Mouse (Mus musculus) midbrain, embryonic 14.5 days (tissue): ENCODE results near the gene Snap25. TPM values are rescaled to one million over a fixed set of nuclear protein-coding genes. Genes with fewer than 3 reads are reported as not detected.

Experiments
- ATAC-seq: fragments of 200-750 bp; cut with Nextera tagmentation; 2 replicates; pipeline ENCODE4 v1.8.0; 2017; ENCODE audit warnings: moderate number of reproducible peaks, moderate library complexity; ENCODE audit not compliant: low FRiP score, low TSS enrichment
- DNase-seq: peaks from one replicate; pipeline ENCODE4 v3.0.0-alpha.2; 2015
- H3K27ac ChIP-seq: fragments of 300-500 bp; sonication (generic); replicated peaks from 2 replicates; pipeline ENCODE4 v1.5.1; 2014; ENCODE audit warnings: mild to moderate bottlenecking, low read depth, low read length, moderate library complexity
- H3K27me3 ChIP-seq: fragments of 300-500 bp; sonication (generic); 2 replicates; pipeline ENCODE4 v1.6.1; 2014; ENCODE audit warnings: low read length, control low read depth, mixed read lengths; ENCODE audit not compliant: control insufficient read depth, insufficient read depth
- H3K36me3 ChIP-seq: fragments of 300-500 bp; sonication (generic); 2 replicates; pipeline ENCODE4 v1.6.1; 2014; ENCODE audit warnings: low read length, control low read depth; ENCODE audit not compliant: control insufficient read depth, insufficient read depth
- H3K4me1 ChIP-seq: fragments of 300-500 bp; sonication (generic); 2 replicates; pipeline ENCODE4 v1.6.1; 2014; ENCODE audit warnings: mild to moderate bottlenecking, antibody characterized with exemption, low read length, control low read depth; ENCODE audit not compliant: control insufficient read depth, insufficient read depth
- H3K4me2 ChIP-seq: fragments of 300-500 bp; sonication (generic); 2 replicates; pipeline ENCODE4 v1.6.1; 2014; ENCODE audit warnings: mild to moderate bottlenecking, low read length, moderate library complexity
- H3K4me3 ChIP-seq: fragments of 300-500 bp; sonication (generic); replicated peaks from 2 replicates; pipeline ENCODE4 v1.5.1; 2014; ENCODE audit warnings: low read depth, low read length
- H3K9ac ChIP-seq: fragments of 300-500 bp; sonication (generic); replicated peaks from 2 replicates; pipeline ENCODE4 v1.6.1; 2014; ENCODE audit warnings: mild to moderate bottlenecking, low read length, moderate library complexity
- H3K9me3 ChIP-seq: fragments of 300-500 bp; sonication (generic); 2 replicates; pipeline ENCODE4 v1.6.1; 2016; ENCODE audit warnings: low read length, control low read depth, mixed read lengths; ENCODE audit not compliant: control insufficient read depth
- WGBS: fragments of 180-500 bp; shearing (Covaris S2); extraction: QIAGEN DNeasy Blood & Tissue Kit; methylation state at CpG from one replicate; pipeline ENCODE4 v1.1.7; 2014; 5-methylcytosine and 5-hydroxymethylcytosine counted together
- polyA plus RNA-seq: library from polyadenylated mRNA; unstranded; fragments of >200 nt; fragmentation: Nextera tagmentation; extraction: Ambion mirVana; gene quantifications from 2 replicates; pipeline ENCODE4 v1.2.1, GENCODE M21; 2014

Gene Snap25
- polyA plus RNA-seq: 125 and 138 TPM in 2 replicates

DNA sequence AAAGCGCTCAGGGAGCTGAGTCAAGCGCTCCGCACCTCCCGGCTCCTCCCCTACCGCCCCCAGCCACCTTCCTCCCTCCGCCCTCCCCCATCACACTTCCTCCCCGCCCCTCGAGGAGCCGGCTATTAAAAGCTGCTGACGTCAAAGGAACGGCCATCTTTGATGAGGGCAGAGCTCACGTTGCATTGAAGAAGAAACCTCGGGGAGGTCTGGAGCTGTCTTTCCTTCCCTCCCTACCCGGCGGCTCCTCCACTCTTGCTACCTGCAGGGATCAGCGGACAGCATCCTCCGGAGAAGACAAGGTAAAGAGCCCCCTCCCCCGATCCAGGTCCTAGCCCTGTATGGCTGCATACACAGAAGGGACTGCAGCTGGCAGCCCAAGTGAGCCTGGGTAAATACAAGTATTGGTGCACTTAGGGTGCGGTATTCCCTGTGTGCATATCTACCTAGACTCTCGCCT is at the start of gene Snap25:
Snap25 (plus strand) TSS at position 155 of the 460 bp plus-strand sequence.
- Histone ChIP-seq H3K4me2 (peak within 1 kb of the TSS; percentile 69), H3K4me1 (0 out of 2 replicates have a peak, but pooled peaks cover 9% of the 10 kb centered on the region), H3K27ac (peak within 1 kb of the TSS; percentile 83), H3K9me3 (no peaks in the 10 kb centered on the region), H3K9ac (peak within 1 kb of the TSS; percentile 84), H3K36me3 (no peaks in the 10 kb centered on the region), H3K27me3 (no peaks in the 10 kb centered on the region), H3K4me3 (peak within 1 kb of the TSS; percentile 70)
- ATAC-seq: peak; percentile 86
- under 1% methylated on average over 20 of the region's 20 CpGs for WGBS
- peak; percentile 98 for DNase-seq

GRCm38 (mm10) chr2:136666951-136667350 is 46.3 kb upstream of the Snap25 start:
- H3K4me3 ChIP-seq: no peak overlapping the region
- H3K27me3 ChIP-seq: no peaks in the 10 kb centered on the region
- no peak for ATAC-seq
- H3K27ac ChIP-seq: no peak overlapping the region
- no peak overlapping the region for H3K4me2 ChIP-seq
- no peaks in the 10 kb centered on the region for H3K4me1 ChIP-seq
- H3K36me3 ChIP-seq: no peaks in the 10 kb centered on the region
- no peaks in the 10 kb centered on the region for H3K9me3 ChIP-seq
- 92% methylated on average over 1 of the region's 1 CpGs for WGBS
- no peak overlapping the region for H3K9ac ChIP-seq
- no peak for DNase-seq

GRCm38 (mm10) chr2:136669183-136669582 is 44.1 kb upstream of the Snap25 start:
- no peaks in the 10 kb centered on the region for H3K36me3 ChIP-seq
- H3K9me3 ChIP-seq: no peaks in the 10 kb centered on the region
- no peaks in the 10 kb centered on the region for H3K27me3 ChIP-seq
- WGBS: 96% methylated on average over 3 of the region's 3 CpGs
- DNase-seq (no peak), ATAC-seq (no peak)
- no peak overlapping the region for H3K9ac ChIP-seq
- H3K4me2 ChIP-seq: no peak overlapping the region
- H3K4me1 ChIP-seq: no peaks in the 10 kb centered on the region
- no peak overlapping the region for H3K4me3 ChIP-seq
- H3K27ac ChIP-seq: no peak overlapping the region

- Histone ChIP-seq H3K4me2 (no peak overlapping the region), H3K9me3 (no peaks in the 10 kb centered on the region), H3K27me3 (no peaks in the 10 kb centered on the region), H3K4me1 (no peaks in the 10 kb centered on the region), H3K36me3 (no peaks in the 10 kb centered on the region), H3K9ac (no peak overlapping the region), H3K4me3 (no peak overlapping the region), H3K27ac (no peak overlapping the region)
- ATAC-seq (no peak), DNase-seq (no peak)
- WGBS: 91% methylated on average over 3 of the region's 3 CpGs
Observed at GRCm38 (mm10) chr2:136669665-136670064, 43.6 kb upstream of the Snap25 start.

DNA sequence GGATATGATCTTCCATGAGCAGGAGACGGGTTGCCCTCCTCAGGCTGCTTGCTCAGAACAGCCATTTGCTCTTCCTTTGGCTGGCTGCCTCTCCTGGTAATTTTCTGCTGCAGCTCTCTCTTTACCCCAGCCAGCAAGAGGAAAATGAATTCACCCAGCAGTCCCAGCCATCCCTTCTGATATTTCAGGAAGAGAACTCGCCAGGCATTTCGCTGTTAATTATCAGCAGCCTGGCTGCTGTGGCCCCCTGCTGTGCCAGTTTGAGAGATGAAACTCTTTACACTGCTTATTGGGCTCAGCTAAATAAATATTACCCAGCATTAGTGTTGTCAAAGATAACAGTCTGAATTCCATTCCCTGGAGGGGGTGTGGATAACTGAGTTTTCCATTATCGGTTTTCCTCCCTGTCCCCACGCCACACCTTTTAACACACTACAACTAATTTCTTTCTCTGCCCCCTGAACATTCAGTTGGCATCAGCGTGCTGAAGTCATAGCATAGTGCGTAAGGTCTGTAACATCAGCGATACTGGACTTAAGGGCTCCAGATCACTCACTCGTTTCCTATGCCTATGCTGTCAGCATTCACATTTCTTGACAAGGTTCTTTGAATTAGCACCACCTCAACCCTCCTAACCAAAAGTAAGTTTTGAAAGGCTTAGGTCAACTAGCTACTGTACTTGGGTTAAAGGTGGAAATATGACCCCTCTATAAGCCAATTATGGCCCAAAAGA is 42.5 kb upstream of the Snap25 start:
- 44% methylated on average over 9 of the region's 9 CpGs for WGBS
- no peaks in the 10 kb centered on the region for H3K4me1 ChIP-seq
- H3K9ac ChIP-seq: 0 out of 2 replicates have a peak overlapping the region, but pooled peaks have one; percentile 7
- H3K4me2 ChIP-seq: peak overlapping the region; percentile 16; the same call in 1 of the 2 replicates
- peak overlapping the region; percentile 49 for H3K27ac ChIP-seq
- no peaks in the 10 kb centered on the region for H3K36me3 ChIP-seq
- DNase-seq: peak; percentile 79
- ATAC-seq: peak; percentile 43; the same call in 1 of the 2 replicates
- no peaks in the 10 kb centered on the region for H3K9me3 ChIP-seq
- no peaks in the 10 kb centered on the region for H3K27me3 ChIP-seq
- no peak overlapping the region for H3K4me3 ChIP-seq

DNA sequence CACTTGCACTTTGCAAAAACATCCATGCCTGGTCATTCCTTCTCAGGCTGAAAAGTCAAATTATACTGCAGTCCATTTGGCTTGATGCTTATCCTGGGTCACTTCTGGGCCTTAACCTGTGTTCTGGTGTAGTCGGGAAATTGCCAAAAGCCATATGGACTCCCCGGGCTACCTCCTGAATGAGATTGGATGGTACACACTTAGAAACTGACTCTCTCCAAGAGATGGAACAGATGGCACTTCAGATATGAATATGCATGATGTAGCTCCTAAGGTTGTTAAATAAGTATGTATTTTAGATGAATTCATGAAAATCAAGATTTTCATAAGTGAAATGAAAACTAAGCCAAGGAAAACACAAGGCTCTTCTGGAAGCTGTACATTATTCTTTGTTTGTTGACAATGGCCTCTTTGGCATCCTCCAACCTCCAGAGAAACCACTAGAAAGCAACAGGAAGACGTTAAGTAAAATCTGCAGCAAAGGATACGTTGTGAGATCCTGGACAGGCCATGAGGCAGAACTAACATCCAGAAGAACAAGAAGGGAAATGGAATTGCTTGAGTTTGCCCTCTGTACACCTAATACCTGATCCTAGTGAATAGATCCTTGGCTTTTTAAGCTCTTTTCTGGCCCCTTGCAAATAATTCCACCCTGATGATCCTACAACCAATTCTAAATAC is 39.0 kb upstream of the Snap25 start:
- Histone ChIP-seq H3K27ac (no peak overlapping the region), H3K9me3 (no peaks in the 10 kb centered on the region), H3K9ac (no peak overlapping the region), H3K27me3 (no peaks in the 10 kb centered on the region), H3K4me3 (no peak overlapping the region), H3K36me3 (no peaks in the 10 kb centered on the region), H3K4me1 (0 out of 2 replicates have a peak, but pooled peaks cover 6% of the 10 kb centered on the region), H3K4me2 (no peak overlapping the region)
- WGBS: 70% methylated on average over 4 of the region's 4 CpGs
- ATAC-seq (no peak), DNase-seq (no peak)

DNA sequence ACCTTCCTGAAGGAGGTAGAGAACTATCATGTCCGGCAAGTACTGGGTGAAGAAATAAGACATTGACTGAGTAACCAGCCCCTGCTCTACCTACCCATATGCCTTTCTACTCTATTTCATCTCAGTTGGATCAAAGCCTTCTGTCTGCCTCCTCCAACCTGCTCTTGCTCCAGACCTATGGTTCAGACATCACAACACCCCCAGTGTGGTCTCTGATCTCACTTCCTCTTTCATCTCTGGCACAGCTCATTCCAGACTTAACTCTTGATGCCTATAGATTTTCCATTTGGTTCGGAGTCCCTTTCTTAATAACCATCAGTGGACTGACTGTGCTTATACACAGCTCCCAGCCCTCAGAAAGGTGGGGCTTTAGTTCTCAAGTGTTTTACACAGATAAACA is 37.1 kb upstream of the Snap25 start:
- Histone ChIP-seq H3K9me3 (no peaks in the 10 kb centered on the region), H3K27me3 (no peaks in the 10 kb centered on the region), H3K36me3 (no peaks in the 10 kb centered on the region), H3K4me3 (no peak overlapping the region), H3K27ac (no peak overlapping the region), H3K4me2 (no peak overlapping the region), H3K4me1 (0 out of 2 replicates have a peak, but pooled peaks cover 6% of the 10 kb centered on the region), H3K9ac (no peak overlapping the region)
- DNase-seq (no peak), ATAC-seq (no peak)
- 81% methylated on average over 2 of the region's 2 CpGs for WGBS

GRCm38 (mm10) chr2:136676918-136677445 is 36.3 kb upstream of the Snap25 start:
- no peaks in the 10 kb centered on the region for H3K27me3 ChIP-seq
- WGBS: 81% methylated on average over 8 of the region's 8 CpGs
- no peak overlapping the region for H3K27ac ChIP-seq
- DNase-seq (no peak), ATAC-seq (no peak)
- H3K4me3 ChIP-seq: no peak overlapping the region
- H3K4me1 ChIP-seq: 0 out of 2 replicates have a peak, but pooled peaks cover 6% of the 10 kb centered on the region
- H3K9ac ChIP-seq: no peak overlapping the region
- no peaks in the 10 kb centered on the region for H3K9me3 ChIP-seq
- H3K4me2 ChIP-seq: no peak overlapping the region
- H3K36me3 ChIP-seq: no peaks in the 10 kb centered on the region
